ENCODE assay signal across 37 mouse cellular contexts in genomic region chr2:147325178-147325577, GRCm38 (mm10). TPM values are rescaled to one million over a fixed set of nuclear protein-coding genes. Genes with fewer than 3 reads are reported as not detected.
"Had no signal": no experiment of that assay in that cellular context is flagged by ENCODE, and none has a peak within 500 bp of the region (broad histone marks: within the 10 kb centered on the region; RNA-seq: fewer than 3 reads in every experiment).

No protein-coding gene starts in this region.

- H3K4me1 ChIP-seq: heart, embryonic 10.5 days; heart, embryonic 12.5 days; hindbrain, embryonic 10.5 days; hindbrain, embryonic 12.5 days; intestine, embryonic 15.5 days; limb, embryonic 10.5 days; limb, embryonic 12.5 days; liver, embryonic 13.5 days; liver, embryonic 15.5 days had no signal

- H3K4me3 ChIP-seq: gastrocnemius, adult 2 months; heart, adult 2 months; heart, embryonic 10.5 days; heart, embryonic 12.5 days; hindbrain, embryonic 10.5 days; hindbrain, embryonic 12.5 days; intestine, embryonic 15.5 days; layer of hippocampus, adult 2 months; left cerebral cortex, adult 2 months; limb, embryonic 10.5 days; limb, embryonic 12.5 days; liver, embryonic 13.5 days; liver, embryonic 15.5 days had no signal

- H3K36me3 ChIP-seq: heart, embryonic 10.5 days; heart, embryonic 12.5 days; hindbrain, embryonic 10.5 days; hindbrain, embryonic 12.5 days; intestine, embryonic 15.5 days; limb, embryonic 10.5 days; limb, embryonic 12.5 days; liver, embryonic 13.5 days; liver, embryonic 15.5 days had no signal

- DNase-seq: gastrocnemius, adult 2 months; gastrocnemius, postnatal 10 days; gastrocnemius, postnatal 25 days; heart, adult 2 months; heart, postnatal 14 days; heart, postnatal 4 days; kidney, adult 18-20 months; kidney, adult 8-10 months; kidney, postnatal 10 days; kidney, postnatal 25 days; kidney, postnatal 4 days; liver; liver, embryonic 13.5 days; liver, postnatal 0 days had no signal

- H3K9ac ChIP-seq: heart, embryonic 12.5 days; hindbrain, embryonic 12.5 days; hindbrain, embryonic 14.5 days; intestine, embryonic 15.5 days; limb, embryonic 12.5 days; liver, embryonic 13.5 days; liver, embryonic 15.5 days; liver, postnatal 0 days had no signal

- H3K9me3 ChIP-seq: heart, embryonic 10.5 days; heart, embryonic 12.5 days; hindbrain, embryonic 10.5 days; hindbrain, embryonic 12.5 days; intestine, embryonic 15.5 days; limb, embryonic 10.5 days; limb, embryonic 12.5 days; liver, embryonic 13.5 days; liver, embryonic 15.5 days had no signal

- H3K4me2 ChIP-seq: heart, embryonic 12.5 days; hindbrain, embryonic 12.5 days; hindbrain, embryonic 14.5 days; intestine, embryonic 15.5 days; limb, embryonic 12.5 days; liver, embryonic 11.5 days; liver, embryonic 13.5 days; liver, embryonic 15.5 days had no signal

- H3K27ac ChIP-seq: gastrocnemius, adult 2 months; heart, adult 2 months; heart, embryonic 10.5 days; hindbrain, embryonic 10.5 days; hindbrain, embryonic 12.5 days; hindbrain, embryonic 14.5 days; intestine, embryonic 15.5 days; layer of hippocampus, adult 2 months; left cerebral cortex, adult 2 months; limb, embryonic 10.5 days; limb, embryonic 12.5 days; liver, embryonic 13.5 days; liver, embryonic 15.5 days had no signal

- ATAC-seq: hindbrain, embryonic 16.5 days; inflammation-experienced regulatory T-cells, adult 6 months; intestine, embryonic 15.5 days; intestine, postnatal 0 days; liver, postnatal 0 days had no signal

RNA-seq across cellular contexts. Expression of gene Pax1, which starts 36.5 kb away (rescaled TPM):
- total RNA-seq: gastrocnemius, adult 2 months; gastrocnemius, postnatal 25 days; granulocyte monocyte progenitor cell, adult 5-6 weeks; heart, adult 2 months; heart, postnatal 4 days; layer of hippocampus, postnatal 10 days; layer of hippocampus, postnatal 25 days; left cerebral cortex, adult 2 months; left cerebral cortex, postnatal 14 days; left cerebral cortex, postnatal 36 days had no signal
- polyA plus RNA-seq: heart, embryonic 12.5 days; heart, embryonic 14.5 days; heart, postnatal 0 days; hindbrain, embryonic 14.5 days; hindbrain, embryonic 16.5 days; inflammation-experienced regulatory T-cells, adult 6 months; intestine, embryonic 15.5 days; intestine, postnatal 0 days; kidney, embryonic 14.5 days; liver, embryonic 13.5 days; liver, embryonic 15.5 days had no signal
